Mouse (Mus musculus) forebrain, embryonic 16.5 days (tissue): ENCODE data around the gene Stoml1. TPM values are rescaled to one million over a fixed set of nuclear protein-coding genes. Genes with fewer than 3 reads are reported as not detected.

Source experiments
- ATAC-seq: fragments of 200-750 bp; cut with Nextera tagmentation; 2 replicates; pipeline ENCODE4 v1.8.0; 2017; ENCODE audit warnings: mild to moderate bottlenecking, moderate library complexity
- H3K27ac ChIP-seq: fragments of 300-500 bp; sonication (generic); 2 replicates; pipeline ENCODE4 v1.5.1; 2014; ENCODE audit warnings: low read length, control low read depth
- H3K27me3 ChIP-seq: fragments of 300-500 bp; sonication (generic); replicated peaks from 2 replicates; pipeline ENCODE4 v1.6.1; 2014; ENCODE audit warnings: low read length; ENCODE audit not compliant: control insufficient read depth, insufficient read depth
- H3K36me3 ChIP-seq: fragments of 300-500 bp; sonication (generic); 2 replicates; pipeline ENCODE4 v1.6.1; 2014; ENCODE audit not compliant: control insufficient read depth, insufficient read depth
- H3K4me1 ChIP-seq: fragments of 300-500 bp; sonication (generic); replicated peaks from 2 replicates; pipeline ENCODE4 v1.6.1; 2014; ENCODE audit warnings: low read length; ENCODE audit not compliant: control insufficient read depth, insufficient read depth
- H3K4me2 ChIP-seq: fragments of 300-500 bp; sonication (generic); 2 replicates; pipeline ENCODE4 v1.6.1; 2014; ENCODE audit warnings: mild to moderate bottlenecking, low read length, control low read depth
- H3K4me3 ChIP-seq: fragments of 300-500 bp; sonication (generic); replicated peaks from 2 replicates; pipeline ENCODE4 v1.5.1; 2014; ENCODE audit warnings: mild to moderate bottlenecking, low read length, control low read depth
- H3K9ac ChIP-seq: fragments of 300-500 bp; sonication (generic); replicated peaks from 2 replicates; pipeline ENCODE4 v1.6.1; 2014; ENCODE audit warnings: low read depth, low read length, control low read depth
- H3K9me3 ChIP-seq: fragments of 300-500 bp; sonication (generic); 2 replicates; pipeline ENCODE4 v1.6.1; 2016; ENCODE audit warnings: low read length; ENCODE audit not compliant: control insufficient read depth
- WGBS: fragments of 180-500 bp; shearing (Covaris S2); extraction: QIAGEN DNeasy Blood & Tissue Kit; methylation state at CpG from one replicate; pipeline ENCODE4 v1.1.7; 2014; 5-methylcytosine and 5-hydroxymethylcytosine counted together
- polyA plus RNA-seq: library from polyadenylated mRNA; unstranded; fragments of >200 nt; fragmentation: Nextera tagmentation; extraction: Ambion mirVana; gene quantifications from 2 replicates; pipeline ENCODE4 v1.2.1, GENCODE M21; 2015

The Stoml1 gene
- polyA plus RNA-seq, 1 experiment from 2014 or later, result 120 TPM

DNA sequence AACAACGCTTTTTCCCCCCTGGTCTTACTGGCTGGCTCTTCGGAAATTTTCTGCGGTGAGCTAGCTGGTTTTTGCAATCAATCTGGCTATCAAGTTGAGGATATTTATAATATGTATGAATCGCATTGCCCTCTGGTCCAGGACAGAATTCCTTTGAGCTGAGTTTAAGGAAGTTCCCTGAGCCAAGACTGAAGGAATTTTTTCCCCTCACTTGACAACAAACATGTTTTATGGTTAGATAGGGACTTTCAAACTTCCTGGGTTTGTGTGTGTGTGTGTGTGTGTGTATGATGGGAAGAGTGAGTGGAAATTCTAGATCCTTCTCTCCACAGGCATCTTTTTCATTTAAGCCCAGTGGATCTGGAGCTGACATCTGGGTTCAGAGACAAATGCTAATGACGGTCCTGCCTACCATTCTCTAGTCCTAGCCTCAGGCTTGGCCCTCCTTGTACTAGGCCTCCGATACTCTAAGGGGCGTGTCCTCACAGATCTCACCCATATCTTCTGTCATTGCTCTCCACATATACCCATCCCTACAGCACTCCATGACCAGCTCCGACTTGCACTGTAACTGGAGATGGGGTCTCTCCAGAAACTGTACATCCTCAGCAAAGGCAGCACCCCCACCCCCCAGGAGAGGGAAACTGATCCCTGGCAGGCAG is 38.3 kb upstream of the Stoml1 start:
- no peak for ATAC-seq

DNA sequence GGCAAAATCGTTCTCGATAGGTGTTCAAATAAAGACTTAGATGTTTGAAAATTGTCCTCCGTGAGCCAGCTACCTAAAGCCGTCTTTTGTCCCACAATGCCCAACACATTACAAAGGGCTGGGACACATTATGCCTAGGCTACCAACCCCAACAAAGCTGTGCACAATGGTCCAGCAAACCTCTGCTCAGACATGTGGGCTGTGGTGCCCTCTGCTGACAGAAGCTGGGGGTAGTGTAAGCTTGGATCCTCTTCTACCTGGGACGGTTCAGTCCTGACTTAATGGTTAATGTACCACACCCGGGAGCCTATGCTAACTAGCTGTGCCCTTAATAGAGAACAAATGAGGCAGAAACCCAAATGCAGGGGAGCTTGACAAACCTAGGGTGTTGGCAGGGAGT is 36.6 kb upstream of the Stoml1 start:
- WGBS, result 28% methylated on average over 6 of the region's 6 CpGs
- H3K4me1 ChIP-seq, result peaks cover 4% of the 10 kb centered on the region; the same call in 1 of the 2 replicates
- H3K27me3 ChIP-seq, result no peaks in the 10 kb centered on the region
- no peak overlapping the region for H3K4me3 ChIP-seq
- no peak overlapping the region for H3K4me2 ChIP-seq
- H3K36me3 ChIP-seq, result no peaks in the 10 kb centered on the region
- H3K27ac ChIP-seq, result no peak overlapping the region
- H3K9ac ChIP-seq, result no peak overlapping the region
- no peaks in the 10 kb centered on the region for H3K9me3 ChIP-seq
- ATAC-seq, result peak; percentile 72

More for the DNA sequence above, 38.3 kb upstream of the Stoml1 start:
- no peak overlapping the region for H3K9ac ChIP-seq
- no peaks in the 10 kb centered on the region for H3K27me3 ChIP-seq
- no peak overlapping the region for H3K4me3 ChIP-seq
- H3K4me2 ChIP-seq, result no peak overlapping the region
- peaks cover 4% of the 10 kb centered on the region; the same call in 1 of the 2 replicates for H3K4me1 ChIP-seq
- no peaks in the 10 kb centered on the region for H3K9me3 ChIP-seq
- WGBS, result 69% methylated on average over 8 of the region's 8 CpGs
- H3K27ac ChIP-seq, result no peak overlapping the region
- no peaks in the 10 kb centered on the region for H3K36me3 ChIP-seq

- Histone ChIP-seq H3K4me2 (no peak overlapping the region), H3K9me3 (no peaks in the 10 kb centered on the region), H3K27me3 (no peaks in the 10 kb centered on the region), H3K27ac (no peak overlapping the region), H3K36me3 (no peaks in the 10 kb centered on the region), H3K4me3 (no peak overlapping the region), H3K4me1 (peaks cover 4% of the 10 kb centered on the region; the same call in 1 of the 2 replicates), H3K9ac (no peak overlapping the region)
- ATAC-seq, result no peak
- 86% methylated on average over 3 of the region's 3 CpGs for WGBS
Measured at GRCm38 (mm10) chr9:58218539-58218938, 34.4 kb upstream of the Stoml1 start.

DNA sequence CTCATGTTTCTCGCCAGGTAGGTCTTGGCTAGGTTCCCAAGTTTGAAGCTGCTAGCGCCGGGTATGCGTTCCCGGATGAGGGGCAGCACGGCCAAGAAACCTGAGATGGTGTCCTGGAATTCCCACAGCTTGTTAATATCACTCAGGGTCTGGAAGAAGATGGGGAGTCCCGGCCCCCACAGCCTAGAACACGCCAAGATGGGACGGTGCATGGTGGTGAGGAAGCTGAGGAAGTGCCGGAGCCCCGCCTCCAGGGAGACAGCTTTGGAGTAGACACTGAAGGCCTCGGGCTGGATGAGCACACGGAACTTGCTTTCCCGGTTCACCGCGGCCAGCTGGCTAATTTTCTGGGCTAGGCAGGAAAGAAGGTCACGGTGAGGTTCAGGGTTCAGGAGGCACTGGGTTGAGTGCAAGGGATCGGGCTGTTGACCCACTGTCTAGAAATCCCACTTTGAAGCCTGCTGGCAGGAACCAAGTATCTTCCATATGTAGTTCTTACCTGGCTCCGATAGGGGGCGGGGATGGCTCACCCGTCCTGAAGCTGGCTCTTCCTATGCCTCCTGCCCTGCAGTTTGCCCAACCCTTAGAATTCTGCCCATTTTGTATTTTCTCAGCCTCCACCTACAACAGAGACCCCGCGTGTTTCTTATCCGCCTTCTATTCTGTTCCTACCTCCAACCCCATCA is 32.6 kb upstream of the Stoml1 start:
- WGBS, result 71% methylated on average over 24 of the region's 24 CpGs
- H3K4me3 ChIP-seq, result no peak overlapping the region
- no peak overlapping the region for H3K27ac ChIP-seq
- peaks cover 4% of the 10 kb centered on the region; the same call in 1 of the 2 replicates for H3K4me1 ChIP-seq
- ATAC-seq, result no peak
- no peak overlapping the region for H3K9ac ChIP-seq
- no peaks in the 10 kb centered on the region for H3K27me3 ChIP-seq
- H3K9me3 ChIP-seq, result no peaks in the 10 kb centered on the region
- no peak overlapping the region for H3K4me2 ChIP-seq
- no peaks in the 10 kb centered on the region for H3K36me3 ChIP-seq

DNA sequence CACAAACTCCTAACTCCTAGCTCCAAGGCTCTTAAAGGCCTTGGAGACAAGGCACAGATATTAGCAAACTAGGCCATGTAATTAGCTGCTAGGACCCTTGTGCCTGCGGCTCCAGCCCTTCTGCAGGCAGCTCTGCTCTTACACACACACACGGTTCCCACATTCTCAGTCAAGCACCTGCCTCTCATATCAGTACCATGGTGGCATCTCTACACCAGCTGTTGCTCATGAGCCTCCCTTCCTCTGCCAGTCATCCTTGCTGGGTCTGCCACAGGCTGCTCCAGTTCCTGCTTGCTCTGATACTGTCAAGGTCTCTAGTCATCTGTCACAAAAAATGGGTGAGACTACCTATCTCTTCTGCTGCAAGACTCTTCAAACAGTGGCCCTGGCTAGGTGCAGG is 28.6 kb upstream of the Stoml1 start:
- no peak overlapping the region for H3K4me2 ChIP-seq
- no peaks in the 10 kb centered on the region for H3K36me3 ChIP-seq
- 84% methylated on average over 2 of the region's 2 CpGs for WGBS
- H3K4me1 ChIP-seq, result no peaks in the 10 kb centered on the region
- no peak overlapping the region for H3K9ac ChIP-seq
- no peaks in the 10 kb centered on the region for H3K27me3 ChIP-seq
- H3K27ac ChIP-seq, result no peak overlapping the region
- ATAC-seq, result no peak
- no peak overlapping the region for H3K4me3 ChIP-seq
- no peaks in the 10 kb centered on the region for H3K9me3 ChIP-seq

DNA sequence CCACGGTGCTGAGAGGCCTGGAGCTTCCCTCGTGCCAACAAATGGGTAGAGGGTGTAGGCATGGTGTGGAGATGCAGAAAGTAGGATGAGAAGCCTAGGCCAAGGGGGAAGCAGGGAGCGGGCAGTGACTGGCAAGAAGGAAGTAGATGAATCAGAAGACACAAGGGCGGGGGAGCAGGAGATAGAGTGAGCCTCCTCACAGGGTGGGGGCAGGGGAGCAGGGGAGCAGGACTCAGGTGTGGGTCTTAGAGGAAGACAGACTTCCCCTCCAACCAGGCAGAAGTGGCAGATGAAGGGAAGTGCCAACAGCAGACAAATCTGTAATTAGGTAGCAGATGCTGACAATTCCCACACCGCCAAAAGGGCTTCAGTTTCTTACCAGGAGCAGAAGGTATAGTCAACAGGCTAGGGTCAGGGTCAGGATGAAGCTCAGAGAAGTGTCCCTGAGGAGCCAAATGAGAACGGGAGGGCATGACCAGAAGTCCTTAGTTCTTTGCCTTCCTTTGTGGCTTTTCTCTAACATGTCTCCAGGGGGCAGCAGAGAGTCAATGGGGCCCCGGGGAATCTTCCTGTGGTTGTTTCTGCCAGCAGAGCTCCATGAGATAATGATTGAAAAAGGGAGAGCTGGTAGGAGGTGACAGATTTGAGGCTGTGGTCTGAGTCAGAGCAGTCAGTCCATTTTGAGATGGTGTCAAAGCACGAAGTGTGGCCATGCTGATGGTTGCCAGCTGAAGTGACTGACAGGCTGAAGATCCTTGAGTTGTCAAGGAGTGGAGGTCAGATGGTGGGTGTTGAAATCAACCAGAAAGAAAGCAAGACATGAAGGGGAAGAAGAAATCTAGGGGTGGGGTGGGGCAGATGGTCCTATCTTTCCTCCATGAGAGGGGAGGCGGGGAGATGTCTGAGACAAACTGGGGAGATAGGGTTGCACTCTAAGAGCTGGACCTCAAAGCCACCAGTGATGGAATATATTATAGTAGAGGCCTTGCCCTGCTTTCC is 26.8 kb upstream of the Stoml1 start:
- Histone ChIP-seq H3K4me3 (no peak overlapping the region), H3K27me3 (no peaks in the 10 kb centered on the region), H3K4me2 (no peak overlapping the region), H3K9ac (no peak overlapping the region), H3K36me3 (no peaks in the 10 kb centered on the region), H3K4me1 (no peaks in the 10 kb centered on the region), H3K9me3 (no peaks in the 10 kb centered on the region), H3K27ac (no peak overlapping the region)
- WGBS, result 66% methylated on average over 9 of the region's 9 CpGs
- ATAC-seq, result no peak

DNA sequence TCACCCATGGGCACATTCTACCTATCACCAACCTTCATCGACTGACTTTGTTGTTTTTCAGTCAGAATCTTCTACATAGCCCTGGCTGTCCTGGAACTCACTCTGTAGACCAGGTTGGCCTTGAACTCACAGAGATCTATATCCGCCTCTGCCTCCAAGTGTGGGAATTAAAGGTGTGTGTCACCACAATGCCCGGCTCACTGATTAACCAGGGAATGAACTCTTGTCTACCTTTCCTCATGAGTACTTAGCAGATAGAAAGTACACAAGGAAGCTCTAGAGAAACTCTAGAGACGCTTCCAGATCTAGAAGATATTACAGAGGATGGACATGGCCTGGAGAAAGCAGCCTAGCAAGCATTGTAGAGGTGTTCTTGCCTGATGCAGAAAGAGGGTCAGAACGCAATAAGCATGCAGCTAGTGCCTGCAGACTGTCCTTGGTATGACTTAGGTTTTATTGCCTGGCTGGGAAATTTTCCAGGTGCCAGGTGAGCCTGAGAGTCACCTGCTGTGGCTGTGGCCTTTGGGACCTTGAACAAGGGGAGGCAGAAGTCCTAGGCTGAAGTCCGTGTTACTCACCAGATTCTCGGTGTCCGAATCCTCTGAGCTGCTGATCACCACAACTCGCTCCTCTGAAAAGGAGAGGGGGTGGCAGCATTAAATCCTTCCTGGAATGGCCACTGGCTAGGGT is 24.0 kb upstream of the Stoml1 start:
- no peaks in the 10 kb centered on the region for H3K27me3 ChIP-seq
- no peaks in the 10 kb centered on the region for H3K36me3 ChIP-seq
- no peak overlapping the region for H3K27ac ChIP-seq
- ATAC-seq, result no peak
- no peak overlapping the region for H3K4me3 ChIP-seq
- H3K4me1 ChIP-seq, result no peaks in the 10 kb centered on the region
- no peaks in the 10 kb centered on the region for H3K9me3 ChIP-seq
- WGBS, result 93% methylated on average over 9 of the region's 9 CpGs
- no peak overlapping the region for H3K4me2 ChIP-seq
- H3K9ac ChIP-seq, result no peak overlapping the region

DNA sequence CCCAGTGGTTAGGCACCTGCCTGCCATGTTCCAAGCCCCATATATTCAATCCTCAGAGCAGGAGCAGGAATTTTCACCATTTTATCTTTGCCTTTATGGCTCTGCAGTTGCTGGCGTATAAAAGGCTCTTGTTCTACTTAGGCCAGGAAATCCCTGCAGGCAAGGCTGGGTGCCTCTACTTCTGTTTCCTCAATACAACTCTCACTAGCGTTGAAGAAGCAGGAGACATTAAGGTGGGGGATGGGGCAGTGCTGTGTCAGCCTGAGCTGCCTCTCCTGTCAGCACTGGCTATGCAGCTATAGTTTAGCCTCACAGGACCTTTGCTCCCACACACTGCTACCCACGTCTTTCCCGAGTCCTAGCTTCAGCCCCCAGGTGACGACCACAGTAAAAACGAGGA is 21.2 kb upstream of the Stoml1 start:
- Histone ChIP-seq H3K4me3 (no peak overlapping the region), H3K4me2 (no peak overlapping the region), H3K36me3 (no peaks in the 10 kb centered on the region), H3K27ac (no peak overlapping the region), H3K9ac (no peak overlapping the region), H3K27me3 (no peaks in the 10 kb centered on the region), H3K4me1 (no peaks in the 10 kb centered on the region), H3K9me3 (no peaks in the 10 kb centered on the region)
- WGBS, result 81% methylated on average over 6 of the region's 6 CpGs
- ATAC-seq, result no peak
